Mouse (Mus musculus): Measurements from ENCODE around the gene Krtap19-1.

GRCm38 (mm10) chr16:88826978-88827377 is 42.2 kb downstream of the Krtap19-1 start:
- TF ChIP-seq CTCF (IDR thresholded peaks at IDR 0.05; ENCODE audit: extremely low read depth, insufficient read depth, low read length) (no peak), POLR2A (IDR thresholded peaks at IDR 0.05; ENCODE audit: extremely low read depth, insufficient read depth, low read length) (no peak)

Measured in cortical plate, adult 2 months (tissue).